Mouse (Mus musculus): ENCODE data around the gene Rasgrp2. TPM values are rescaled to one million over a fixed set of nuclear protein-coding genes. Genes with fewer than 3 reads are reported as not detected.

Gene Rasgrp2
- polyA plus RNA-seq, 1 experiment from 2014 or later: 45.0 TPM

DNA sequence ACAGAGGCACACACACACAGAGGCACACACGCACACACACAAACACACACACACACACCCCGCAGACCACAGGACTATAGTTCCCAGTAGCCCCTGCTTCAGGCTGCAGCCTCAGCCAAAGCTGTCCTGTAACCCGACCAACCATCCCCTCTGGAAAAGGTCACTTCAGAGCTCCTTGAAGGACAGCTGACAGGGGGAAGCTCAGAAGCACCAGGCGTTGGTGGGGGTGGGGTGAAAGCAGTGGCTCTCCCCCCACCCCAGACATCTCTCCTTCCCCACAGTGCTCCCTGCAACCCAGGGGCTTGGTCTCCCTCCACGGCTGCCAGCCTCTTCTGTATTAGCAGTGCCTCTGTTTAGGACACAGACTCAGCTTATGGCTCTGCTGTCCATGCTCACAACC is 15.7 kb upstream of the Rasgrp2 start:
- WGBS: 30% methylated on average over 5 of the region's 5 CpGs
- Histone ChIP-seq H3K9ac (no peak overlapping the region), H3K4me3 (replicated peaks) (no peak overlapping the region), H3K4me2 (replicated peaks) (no peak overlapping the region), H3K27me3 (no peaks in the 10 kb centered on the region), H3K4me1 (peaks cover 22% of the 10 kb centered on the region), H3K9me3 (replicated peaks) (no peaks in the 10 kb centered on the region), H3K27ac (replicated peaks) (peak overlapping the region; percentile 60), H3K36me3 (peaks cover 9% of the 10 kb centered on the region)
- ATAC-seq (ENCODE audit: insufficient number of reproducible peaks, low FRiP score, low TSS enrichment, low read depth): no peak

DNA sequence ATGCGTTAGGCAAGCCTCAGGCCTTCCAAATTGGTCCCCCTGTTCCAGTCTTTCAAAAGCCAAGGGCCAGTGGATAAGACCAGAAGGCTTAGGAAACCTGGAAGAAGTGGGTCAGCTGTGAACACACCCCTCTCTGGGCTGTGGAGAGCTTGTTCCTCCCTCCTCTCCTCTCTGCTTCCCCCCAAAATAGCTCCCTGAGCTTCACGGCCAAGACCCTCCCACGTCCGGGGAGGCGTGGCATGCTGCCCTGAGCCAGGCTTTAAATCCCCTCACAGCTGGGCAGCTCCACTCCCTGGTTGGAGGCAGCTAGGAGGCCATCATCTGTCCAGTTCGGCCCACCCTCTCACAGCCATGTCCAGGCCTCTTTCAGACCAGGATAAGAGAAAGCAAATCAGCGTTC is 15.0 kb upstream of the Rasgrp2 start, which contains the start of gene Pygm:
Gene Pygm, plus strand, starts transcription at position 272 of the 400 bp plus-strand sequence.
- H3K27me3 ChIP-seq: 0 out of 2 replicates have a peak, but pooled peaks cover 4% of the 10 kb centered on the region
- H3K27ac ChIP-seq (replicated peaks): peak within 1 kb of the TSS; percentile 60
- H3K4me3 ChIP-seq (replicated peaks): 0 out of 2 replicates have a peak within 1 kb of the TSS, but pooled peaks have one; percentile 1
- WGBS: 18% methylated on average over 7 of the region's 7 CpGs
- peaks cover 25% of the 10 kb centered on the region for H3K4me1 ChIP-seq
- no peak within 1 kb of the TSS for H3K9ac ChIP-seq
- no peaks in the 10 kb centered on the region for H3K9me3 ChIP-seq (replicated peaks)
- ATAC-seq (ENCODE audit: insufficient number of reproducible peaks, low FRiP score, low TSS enrichment, low read depth): peak; percentile 61; the same call in 1 of the 2 replicates
- H3K4me2 ChIP-seq (replicated peaks): 0 out of 2 replicates have a peak within 1 kb of the TSS, but pooled peaks have one; percentile 3
- H3K36me3 ChIP-seq: peaks cover 3% of the 10 kb centered on the region

GRCm38 (mm10) chr19:6384954-6385353 is 14.2 kb upstream of the Rasgrp2 start:
- 0 out of 2 replicates have a peak overlapping the region, but pooled peaks have one; percentile 3 for H3K4me2 ChIP-seq (replicated peaks)
- no peaks in the 10 kb centered on the region for H3K36me3 ChIP-seq
- no peak overlapping the region for H3K9ac ChIP-seq
- H3K27me3 ChIP-seq: 0 out of 2 replicates have a peak, but pooled peaks cover 4% of the 10 kb centered on the region
- H3K27ac ChIP-seq (replicated peaks): no peak overlapping the region
- H3K9me3 ChIP-seq (replicated peaks): no peaks in the 10 kb centered on the region
- WGBS: 56% methylated on average over 11 of the region's 11 CpGs
- no peak for ATAC-seq (ENCODE audit: insufficient number of reproducible peaks, low FRiP score, low TSS enrichment, low read depth)
- H3K4me1 ChIP-seq: peaks cover 33% of the 10 kb centered on the region
- H3K4me3 ChIP-seq (replicated peaks): 0 out of 2 replicates have a peak overlapping the region, but pooled peaks have one; percentile 1

- H3K4me1 ChIP-seq: peaks cover 33% of the 10 kb centered on the region
- ATAC-seq (ENCODE audit: insufficient number of reproducible peaks, low FRiP score, low TSS enrichment, low read depth): no peak
- H3K27ac ChIP-seq (replicated peaks): no peak overlapping the region
- H3K4me2 ChIP-seq (replicated peaks): 0 out of 2 replicates have a peak overlapping the region, but pooled peaks have one; percentile 3
- 0 out of 2 replicates have a peak, but pooled peaks cover 4% of the 10 kb centered on the region for H3K27me3 ChIP-seq
- H3K4me3 ChIP-seq (replicated peaks): no peak overlapping the region
- no peaks in the 10 kb centered on the region for H3K9me3 ChIP-seq (replicated peaks)
- no peaks in the 10 kb centered on the region for H3K36me3 ChIP-seq
- WGBS: 79% methylated on average over 5 of the region's 5 CpGs
- no peak overlapping the region for H3K9ac ChIP-seq
These were observed 13.7 kb upstream of the Rasgrp2 start for GRCm38 (mm10) chr19:6385419-6385818.

GRCm38 (mm10) chr19:6385821-6386220 is 13.3 kb upstream of the Rasgrp2 start:
- ATAC-seq (ENCODE audit: insufficient number of reproducible peaks, low FRiP score, low TSS enrichment, low read depth): no peak
- H3K36me3 ChIP-seq: no peaks in the 10 kb centered on the region
- H3K27me3 ChIP-seq: 0 out of 2 replicates have a peak, but pooled peaks cover 4% of the 10 kb centered on the region
- peaks cover 33% of the 10 kb centered on the region for H3K4me1 ChIP-seq
- H3K4me3 ChIP-seq (replicated peaks): no peak overlapping the region
- 76% methylated on average over 7 of the region's 7 CpGs for WGBS
- no peak overlapping the region for H3K9ac ChIP-seq
- H3K27ac ChIP-seq (replicated peaks): no peak overlapping the region
- no peaks in the 10 kb centered on the region for H3K9me3 ChIP-seq (replicated peaks)
- no peak overlapping the region for H3K4me2 ChIP-seq (replicated peaks)

GRCm38 (mm10) chr19:6386234-6386633 is 12.9 kb upstream of the Rasgrp2 start:
- Histone ChIP-seq H3K9me3 (replicated peaks) (no peaks in the 10 kb centered on the region), H3K9ac (no peak overlapping the region), H3K4me2 (replicated peaks) (no peak overlapping the region), H3K36me3 (no peaks in the 10 kb centered on the region), H3K27ac (replicated peaks) (no peak overlapping the region), H3K4me1 (peaks cover 33% of the 10 kb centered on the region), H3K27me3 (0 out of 2 replicates have a peak, but pooled peaks cover 4% of the 10 kb centered on the region), H3K4me3 (replicated peaks) (no peak overlapping the region)
- WGBS: 67% methylated on average over 9 of the region's 9 CpGs
- ATAC-seq (ENCODE audit: insufficient number of reproducible peaks, low FRiP score, low TSS enrichment, low read depth): no peak

GRCm38 (mm10) chr19:6388006-6388405 is 11.1 kb upstream of the Rasgrp2 start:
- Histone ChIP-seq H3K4me3 (replicated peaks) (no peak overlapping the region), H3K27ac (replicated peaks) (no peak overlapping the region), H3K36me3 (no peaks in the 10 kb centered on the region), H3K9me3 (replicated peaks) (no peaks in the 10 kb centered on the region), H3K4me1 (peaks cover 33% of the 10 kb centered on the region), H3K4me2 (replicated peaks) (no peak overlapping the region), H3K9ac (no peak overlapping the region), H3K27me3 (0 out of 2 replicates have a peak, but pooled peaks cover 4% of the 10 kb centered on the region)
- WGBS: 88% methylated on average over 13 of the region's 13 CpGs
- no peak for ATAC-seq (ENCODE audit: insufficient number of reproducible peaks, low FRiP score, low TSS enrichment, low read depth)

- Histone ChIP-seq H3K27me3 (0 out of 2 replicates have a peak, but pooled peaks cover 4% of the 10 kb centered on the region), H3K4me2 (replicated peaks) (peak overlapping the region; percentile 42), H3K9me3 (replicated peaks) (no peaks in the 10 kb centered on the region), H3K9ac (no peak overlapping the region), H3K4me3 (replicated peaks) (peak overlapping the region; percentile 29), H3K4me1 (peaks cover 18% of the 10 kb centered on the region), H3K36me3 (no peaks in the 10 kb centered on the region), H3K27ac (replicated peaks) (no peak overlapping the region)
- ATAC-seq (ENCODE audit: insufficient number of reproducible peaks, low FRiP score, low TSS enrichment, low read depth): 0 out of 2 replicates have a peak, but pooled peaks have one; percentile 13
- whole genome bisulfite sequencing: 3% methylated on average over 16 of the region's 16 CpGs
These were observed 9.3 kb upstream of the Rasgrp2 start for GRCm38 (mm10) chr19:6389803-6390202.

DNA sequence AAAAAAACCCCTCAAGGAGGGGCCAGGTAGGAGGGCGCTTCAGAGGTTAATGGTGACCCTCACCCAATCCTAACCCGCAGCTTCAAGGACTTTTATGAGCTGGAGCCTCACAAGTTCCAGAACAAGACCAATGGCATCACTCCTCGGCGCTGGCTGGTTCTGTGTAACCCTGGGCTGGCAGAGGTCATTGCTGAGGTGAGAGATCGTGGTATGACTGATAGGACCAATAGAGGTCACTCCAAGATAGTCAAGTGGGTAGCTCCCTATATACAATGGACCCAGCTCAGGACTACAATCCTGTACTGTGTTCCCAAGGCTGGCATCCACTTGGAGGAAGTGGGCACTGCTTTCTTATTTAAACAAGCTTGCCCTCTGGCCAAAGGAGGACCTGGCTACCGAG is 8.9 kb upstream of the Rasgrp2 start:
- Histone ChIP-seq H3K4me2 (replicated peaks) (0 out of 2 replicates have a peak overlapping the region, but pooled peaks have one; percentile 42), H3K4me3 (replicated peaks) (no peak overlapping the region), H3K9ac (no peak overlapping the region), H3K27ac (replicated peaks) (no peak overlapping the region), H3K4me1 (peaks cover 13% of the 10 kb centered on the region), H3K9me3 (replicated peaks) (no peaks in the 10 kb centered on the region), H3K36me3 (no peaks in the 10 kb centered on the region), H3K27me3 (0 out of 2 replicates have a peak, but pooled peaks cover 4% of the 10 kb centered on the region)
- 53% methylated on average over 6 of the region's 6 CpGs for WGBS
- ATAC-seq (ENCODE audit: insufficient number of reproducible peaks, low FRiP score, low TSS enrichment, low read depth): no peak

DNA sequence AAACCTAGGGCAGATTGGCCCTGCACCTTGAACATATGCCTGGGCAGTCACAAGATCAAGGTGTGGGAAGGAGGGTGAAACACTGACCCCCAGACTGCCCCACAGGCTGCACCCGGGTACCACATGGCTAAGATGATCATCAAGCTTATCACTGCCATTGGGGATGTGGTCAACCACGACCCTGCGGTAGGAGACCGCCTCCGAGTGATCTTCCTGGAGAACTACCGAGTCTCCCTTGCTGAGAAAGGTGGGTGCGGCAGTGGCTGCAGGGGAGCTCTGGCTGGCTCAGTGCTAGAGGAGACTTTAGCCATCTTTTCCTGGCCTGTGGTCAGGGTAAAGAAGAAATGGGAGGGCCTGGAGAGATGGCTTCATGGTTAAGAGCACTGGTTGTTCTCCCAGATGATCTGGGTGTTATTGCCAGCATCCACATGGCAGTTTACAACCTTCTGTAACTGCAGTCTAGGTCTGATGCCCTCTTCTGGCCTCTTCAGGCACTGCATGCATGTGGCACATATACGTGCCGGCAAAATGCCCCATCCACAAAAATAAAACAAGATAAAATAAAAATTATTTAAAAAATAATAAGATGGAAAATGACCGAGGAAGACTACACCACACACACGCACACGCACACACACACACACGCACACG is 6.3 kb upstream of the Rasgrp2 start:
- Histone ChIP-seq H3K4me3 (replicated peaks) (no peak overlapping the region), H3K9ac (no peak overlapping the region), H3K9me3 (replicated peaks) (no peaks in the 10 kb centered on the region), H3K4me1 (peaks cover 11% of the 10 kb centered on the region; the same call in 1 of the 2 replicates), H3K27me3 (0 out of 2 replicates have a peak, but pooled peaks cover 4% of the 10 kb centered on the region), H3K4me2 (replicated peaks) (no peak overlapping the region), H3K27ac (replicated peaks) (no peak overlapping the region), H3K36me3 (no peaks in the 10 kb centered on the region)
- 91% methylated on average over 14 of the region's 14 CpGs for WGBS
- no peak for ATAC-seq (ENCODE audit: insufficient number of reproducible peaks, low FRiP score, low TSS enrichment, low read depth)

DNA sequence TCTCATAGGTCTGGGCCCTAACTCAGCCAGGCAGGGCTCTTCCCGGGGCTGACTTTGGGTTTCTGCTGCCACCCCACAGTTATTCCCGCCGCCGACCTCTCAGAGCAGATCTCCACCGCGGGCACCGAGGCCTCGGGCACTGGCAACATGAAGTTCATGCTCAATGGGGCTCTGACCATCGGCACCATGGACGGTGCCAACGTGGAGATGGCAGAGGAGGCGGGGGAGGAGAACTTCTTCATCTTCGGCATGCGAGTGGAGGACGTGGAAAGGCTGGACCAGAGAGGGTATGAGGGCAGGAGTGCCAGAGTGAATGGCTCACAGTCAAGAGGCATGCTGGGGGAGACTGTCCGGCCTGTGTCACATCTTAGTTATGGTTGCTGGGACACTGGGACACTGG is 5.5 kb upstream of the Rasgrp2 start:
- Histone ChIP-seq H3K27me3 (0 out of 2 replicates have a peak, but pooled peaks cover 4% of the 10 kb centered on the region), H3K9me3 (replicated peaks) (no peaks in the 10 kb centered on the region), H3K4me2 (replicated peaks) (no peak overlapping the region), H3K4me1 (peaks cover 15% of the 10 kb centered on the region), H3K9ac (no peak overlapping the region), H3K4me3 (replicated peaks) (no peak overlapping the region), H3K27ac (replicated peaks) (no peak overlapping the region), H3K36me3 (no peaks in the 10 kb centered on the region)
- WGBS: 89% methylated on average over 16 of the region's 16 CpGs
- ATAC-seq (ENCODE audit: insufficient number of reproducible peaks, low FRiP score, low TSS enrichment, low read depth): no peak

Measured in embryonic facial prominence, embryonic 15.5 days (tissue).